Mouse (Mus musculus) lung, postnatal 0 days (tissue): Measurements from ENCODE around the gene Neurl4. TPM values are rescaled to one million over a fixed set of nuclear protein-coding genes. Genes with fewer than 3 reads are reported as not detected.

Experiments
- ATAC-seq: fragments of 200-750 bp; cut with Nextera tagmentation; 2 replicates; pipeline ENCODE4 v1.8.0; 2017; ENCODE audit warnings: moderate library complexity
- DNase-seq: peaks from one replicate; pipeline ENCODE4 v3.0.0-alpha.2; 2016; ENCODE audit warnings: low spot score
- H3K27ac ChIP-seq: fragments of 300-500 bp; sonication (generic); 2 replicates; pipeline ENCODE4 v1.5.1; 2014; ENCODE audit warnings: antibody characterized with exemption, mild to moderate bottlenecking, low read length, mixed read lengths
- H3K27me3 ChIP-seq: fragments of 300-500 bp; sonication (generic); replicated peaks from 2 replicates; pipeline ENCODE4 v1.6.1; 2014; ENCODE audit warnings: low read length, mixed read lengths; ENCODE audit not compliant: insufficient read depth
- H3K36me3 ChIP-seq: fragments of 300-500 bp; sonication (generic); 2 replicates; pipeline ENCODE4 v1.6.1; 2014; ENCODE audit warnings: low read length, mixed read lengths; ENCODE audit not compliant: insufficient read depth
- H3K4me1 ChIP-seq: fragments of 300-500 bp; sonication (generic); 2 replicates; pipeline ENCODE4 v1.6.1; 2014; ENCODE audit warnings: antibody characterized with exemption, low read depth, low read length, mixed read lengths; ENCODE audit not compliant: insufficient read depth
- H3K4me2 ChIP-seq: fragments of 300-500 bp; sonication (generic); replicated peaks from 2 replicates; pipeline ENCODE4 v1.6.1; 2014; ENCODE audit warnings: low read depth, mild to moderate bottlenecking, low read length, moderate library complexity, mixed read lengths
- H3K4me3 ChIP-seq: fragments of 300-500 bp; sonication (generic); 2 replicates; pipeline ENCODE4 v1.5.1; 2014; ENCODE audit warnings: low read depth, low read length
- H3K9ac ChIP-seq: fragments of 300-500 bp; sonication (generic); replicated peaks from 2 replicates; pipeline ENCODE4 v1.6.1; 2014; ENCODE audit warnings: low read depth, mild to moderate bottlenecking
- H3K9me3 ChIP-seq: fragments of 300-500 bp; sonication (generic); 2 replicates; pipeline ENCODE4 v1.6.1; 2016; ENCODE audit warnings: low read length, mixed read lengths
- CTCF ChIP-seq: IDR thresholded peaks from 2 replicates; pipeline ENCODE4 v1.5.1; 2016; ENCODE audit warnings: antibody characterized with exemption, mild to moderate bottlenecking
- EP300 ChIP-seq: IDR thresholded peaks from 2 replicates; pipeline ENCODE4 v1.6.1; 2016; ENCODE audit warnings: antibody characterized with exemption, mild to moderate bottlenecking, control low read depth
- WGBS: fragments of 180-500 bp; shearing (Covaris S2); extraction: QIAGEN DNeasy Blood & Tissue Kit; methylation state at CpG from one replicate; pipeline ENCODE4 v1.1.7; 2014; 5-methylcytosine and 5-hydroxymethylcytosine counted together
- polyA plus RNA-seq: library from polyadenylated mRNA; unstranded; fragments of >200 nt; fragmentation: Nextera tagmentation; extraction: Ambion mirVana; gene quantifications from 2 replicates; pipeline ENCODE4 v1.2.1, GENCODE M21; 2015

Neurl4 gene
- polyA plus RNA-seq, 1 experiment from 2014 or later: 3.9 TPM

DNA sequence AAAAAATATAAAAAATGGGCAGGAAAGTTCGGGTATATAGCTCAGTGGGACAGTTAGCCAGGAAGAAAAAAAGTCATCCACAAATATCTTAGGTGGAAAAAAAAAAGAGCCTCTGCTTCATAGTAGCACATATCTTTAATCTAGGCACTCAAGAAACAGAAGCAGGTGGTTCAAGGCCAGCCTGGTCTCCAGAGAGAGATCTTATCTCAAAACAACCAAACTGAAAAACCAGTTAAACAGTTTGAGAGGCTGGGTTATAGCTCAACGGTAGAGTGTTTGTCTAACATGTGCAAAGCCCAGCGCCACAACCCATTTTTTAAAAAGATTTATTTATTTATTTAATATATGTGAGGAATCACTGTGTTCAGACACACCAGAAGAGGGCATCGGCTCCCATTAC lies 32.2 kb downstream of the Neurl4 start:
- H3K9ac ChIP-seq: no peak overlapping the region
- no peak overlapping the region for H3K4me3 ChIP-seq
- H3K9me3 ChIP-seq: no peaks in the 10 kb centered on the region
- ATAC-seq: no peak
- TF ChIP-seq CTCF: no peak
- TF ChIP-seq EP300: no peak
- no peaks in the 10 kb centered on the region for H3K36me3 ChIP-seq
- WGBS: 36% methylated on average over 4 of the region's 4 CpGs
- H3K4me1 ChIP-seq: peaks cover 15% of the 10 kb centered on the region; the same call in 1 of the 2 replicates
- peaks cover 13% of the 10 kb centered on the region; the same call in 1 of the 2 replicates for H3K27me3 ChIP-seq
- H3K27ac ChIP-seq: no peak overlapping the region
- no peak overlapping the region for H3K4me2 ChIP-seq
- DNase-seq: no peak

DNA sequence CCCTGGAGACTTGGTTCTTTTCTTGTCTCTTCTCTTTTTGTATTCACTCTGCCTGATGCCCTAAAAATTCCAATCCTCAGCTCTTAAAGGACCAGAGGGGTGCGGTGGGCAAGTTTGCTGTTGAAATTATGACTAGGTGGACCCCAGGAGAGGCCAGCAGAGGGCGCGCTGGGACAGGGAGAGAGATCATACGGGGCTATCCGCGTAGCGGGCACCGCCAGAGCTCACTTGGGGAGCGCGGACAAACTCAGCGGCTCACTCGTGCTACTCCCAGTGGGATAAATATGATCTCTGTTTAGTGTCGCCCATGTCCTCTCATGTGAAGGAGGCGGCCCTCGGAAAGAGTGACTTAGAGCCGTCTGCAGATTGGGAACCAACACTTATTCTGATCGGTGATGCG lies 33.3 kb downstream of the Neurl4 start:
- TF ChIP-seq CTCF (peak; percentile 92), EP300 (no peak)
- Histone ChIP-seq H3K4me3 (no peak overlapping the region), H3K9ac (no peak overlapping the region), H3K27ac (no peak overlapping the region), H3K4me1 (peaks cover 15% of the 10 kb centered on the region; the same call in 1 of the 2 replicates), H3K27me3 (peaks cover 13% of the 10 kb centered on the region; the same call in 1 of the 2 replicates), H3K4me2 (peak overlapping the region; percentile 32; the same call in 1 of the 2 replicates), H3K36me3 (no peaks in the 10 kb centered on the region), H3K9me3 (no peaks in the 10 kb centered on the region)
- DNase-seq (peak; percentile 93), ATAC-seq (peak; percentile 78)
- 1% methylated on average over 18 of the region's 18 CpGs for WGBS

DNA sequence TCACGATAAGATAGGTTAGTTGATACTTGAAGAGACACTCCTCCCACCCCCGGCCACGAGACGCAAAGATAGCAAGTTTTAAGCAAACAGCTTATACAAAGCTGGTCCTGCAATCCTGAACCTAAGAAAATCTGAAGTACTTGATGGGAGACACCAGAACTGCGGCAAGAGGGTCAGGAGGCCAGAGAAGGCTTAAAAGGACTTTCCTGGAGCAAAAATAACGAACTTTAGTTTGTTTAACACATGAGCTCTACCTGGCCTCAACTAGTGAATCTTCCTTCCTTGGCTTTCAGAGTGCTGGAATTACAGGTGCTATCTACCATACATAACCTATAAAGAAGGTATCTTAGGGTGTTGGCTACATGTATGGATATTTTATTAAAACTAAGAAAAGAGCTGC lies 33.8 kb downstream of the Neurl4 start:
- no peak for TF ChIP-seq EP300
- TF ChIP-seq CTCF: no peak
- H3K4me3 ChIP-seq: no peak overlapping the region
- H3K4me1 ChIP-seq: peaks cover 15% of the 10 kb centered on the region; the same call in 1 of the 2 replicates
- 11% methylated on average over 6 of the region's 6 CpGs for WGBS
- H3K4me2 ChIP-seq: no peak overlapping the region
- no peak overlapping the region for H3K9ac ChIP-seq
- no peak overlapping the region for H3K27ac ChIP-seq
- DNase-seq (no peak), ATAC-seq (no peak)
- H3K36me3 ChIP-seq: no peaks in the 10 kb centered on the region
- H3K27me3 ChIP-seq: peaks cover 13% of the 10 kb centered on the region; the same call in 1 of the 2 replicates
- H3K9me3 ChIP-seq: no peaks in the 10 kb centered on the region

DNA sequence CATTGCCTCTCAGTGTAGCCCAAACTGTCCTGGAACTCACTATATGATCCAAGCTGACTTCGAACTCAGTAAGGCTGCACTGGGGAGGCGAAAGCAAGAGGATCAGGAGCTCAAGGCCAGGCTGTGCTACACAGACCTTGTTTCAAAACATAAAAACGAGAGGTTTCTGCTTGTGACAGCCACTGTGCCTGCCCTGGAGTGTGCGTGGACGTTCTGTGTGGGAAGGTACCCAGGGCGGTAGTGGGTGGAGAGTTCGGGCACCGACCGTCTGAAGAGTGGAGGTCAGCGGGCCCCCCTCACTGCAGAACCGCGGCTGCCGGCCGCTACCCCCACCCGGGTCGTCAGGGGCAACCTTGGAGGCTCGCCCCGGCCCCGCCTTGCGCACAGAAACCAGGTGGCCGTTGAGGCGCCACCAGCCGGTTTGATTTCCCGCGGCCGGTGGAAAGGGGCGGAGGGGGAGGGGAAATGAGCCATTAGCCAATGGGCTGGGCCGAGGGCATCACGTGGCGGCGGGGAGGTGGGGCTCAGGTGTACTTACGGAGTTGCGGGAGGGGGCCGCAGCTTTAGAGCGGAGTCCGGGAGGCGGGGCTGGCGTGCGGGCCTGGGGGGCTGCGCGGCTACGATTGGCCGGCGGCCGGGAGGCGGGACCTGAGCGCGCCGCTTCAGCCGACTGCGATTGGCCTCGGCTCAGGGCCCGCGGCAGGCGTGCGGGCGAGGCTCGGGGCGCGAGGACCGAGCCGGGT lies 34.4 kb downstream of the Neurl4 start, which contains the start of gene Ybx2:
Gene Ybx2 (plus strand): TSS at position 660 of the 743 bp plus-strand sequence.
- DNase-seq: peak; percentile 88
- Histone ChIP-seq H3K27me3 (peaks cover 13% of the 10 kb centered on the region; the same call in 1 of the 2 replicates), H3K9me3 (no peaks in the 10 kb centered on the region), H3K27ac (no peak within 1 kb of the TSS; the same call in 1 of the 2 replicates), H3K4me3 (peak within 1 kb of the TSS; percentile 42), H3K4me1 (peaks cover 15% of the 10 kb centered on the region; the same call in 1 of the 2 replicates), H3K9ac (no peak within 1 kb of the TSS), H3K36me3 (no peaks in the 10 kb centered on the region), H3K4me2 (peak within 1 kb of the TSS; percentile 88)
- no peak for TF ChIP-seq EP300
- no peak; the same call in 1 of the 2 replicates for TF ChIP-seq CTCF
- ATAC-seq: peak; percentile 81
- 4% methylated on average over 49 of the region's 62 CpGs for WGBS

DNA sequence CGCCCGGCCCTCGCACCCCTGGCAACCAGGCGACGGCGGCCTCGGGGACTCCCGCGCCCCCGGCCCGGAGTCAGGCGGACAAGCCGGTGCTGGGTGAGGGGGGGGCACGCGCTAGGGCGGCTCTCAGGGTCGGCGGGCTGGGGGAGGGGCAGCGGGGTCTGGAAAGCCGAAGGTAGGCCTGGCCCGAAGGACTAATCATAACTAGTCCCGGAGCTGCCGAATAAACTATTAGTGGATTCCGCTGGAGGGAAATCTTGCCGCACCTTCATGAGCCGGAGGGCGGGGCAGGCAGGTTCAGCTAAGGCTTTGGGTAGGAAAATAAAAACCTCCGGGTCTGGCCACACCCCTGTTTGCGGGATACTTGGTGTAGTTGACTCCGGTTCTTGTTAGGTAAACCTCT lies 35.3 kb downstream of the Neurl4 start:
- ATAC-seq: peak; percentile 5; the same call in 1 of the 2 replicates
- 2% methylated on average over 29 of the region's 30 CpGs for WGBS
- no peak overlapping the region; the same call in 1 of the 2 replicates for H3K27ac ChIP-seq
- H3K9ac ChIP-seq: no peak overlapping the region
- no peak for TF ChIP-seq CTCF
- no peak for TF ChIP-seq EP300
- H3K36me3 ChIP-seq: no peaks in the 10 kb centered on the region
- peak overlapping the region; percentile 88 for H3K4me2 ChIP-seq
- no peaks in the 10 kb centered on the region for H3K9me3 ChIP-seq
- peak; percentile 63 for DNase-seq
- peak overlapping the region; percentile 42 for H3K4me3 ChIP-seq
- peaks cover 13% of the 10 kb centered on the region; the same call in 1 of the 2 replicates for H3K27me3 ChIP-seq
- H3K4me1 ChIP-seq: peaks cover 15% of the 10 kb centered on the region; the same call in 1 of the 2 replicates

DNA sequence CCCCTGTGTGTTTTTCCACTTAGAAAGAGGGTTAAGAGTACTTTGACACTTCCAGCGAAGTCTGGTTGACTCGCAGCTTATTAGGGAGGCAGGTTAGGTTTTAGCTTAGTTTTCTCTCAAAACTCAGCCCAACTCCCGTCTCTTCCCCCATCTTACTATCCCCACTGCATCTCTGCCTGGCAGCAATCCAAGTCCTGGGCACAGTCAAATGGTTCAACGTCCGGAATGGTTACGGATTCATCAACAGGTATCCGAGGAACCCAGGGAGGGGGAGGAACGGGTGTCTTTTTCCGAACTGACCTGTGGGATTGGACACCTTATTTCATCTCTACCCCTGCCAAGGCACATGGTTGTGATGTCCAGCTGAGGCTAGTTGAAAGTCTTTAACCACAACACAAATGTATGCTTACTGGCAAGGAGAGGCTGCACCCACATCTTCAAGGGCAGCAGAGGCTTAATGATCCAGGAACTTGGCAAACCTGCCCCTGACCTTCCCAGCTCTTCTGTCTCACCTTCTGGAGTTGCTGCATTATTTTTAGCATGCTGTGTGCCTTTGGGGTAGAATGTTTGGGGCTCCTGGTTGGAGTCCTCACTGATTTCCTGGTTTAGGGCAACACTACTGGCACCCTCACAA lies 36.0 kb downstream of the Neurl4 start:
- H3K4me3 ChIP-seq: no peak overlapping the region; the same call in 1 of the 2 replicates
- peak overlapping the region; percentile 88 for H3K4me2 ChIP-seq
- no peak overlapping the region for H3K27ac ChIP-seq
- no peaks in the 10 kb centered on the region for H3K9me3 ChIP-seq
- H3K4me1 ChIP-seq: peaks cover 15% of the 10 kb centered on the region; the same call in 1 of the 2 replicates
- no peaks in the 10 kb centered on the region for H3K36me3 ChIP-seq
- DNase-seq (peak; percentile 38), ATAC-seq (no peak)
- peaks cover 13% of the 10 kb centered on the region; the same call in 1 of the 2 replicates for H3K27me3 ChIP-seq
- TF ChIP-seq EP300 (no peak), CTCF (no peak)
- no peak overlapping the region for H3K9ac ChIP-seq
- 26% methylated on average over 9 of the region's 9 CpGs for WGBS
